Mouse (Mus musculus) lung, embryonic 14.5 days (tissue): Measurements from ENCODE around the gene Myh3. TPM values are rescaled to one million over a fixed set of nuclear protein-coding genes. Genes with fewer than 3 reads are reported as not detected.

Source experiments
- ATAC-seq: fragments of 200-750 bp; cut with Nextera tagmentation; 2 replicates; pipeline ENCODE4 v1.8.0; 2017; ENCODE audit warnings: mild to moderate bottlenecking, moderate TSS enrichment, moderate library complexity; ENCODE audit not compliant: insufficient read depth
- DNase-seq: peaks from one replicate; pipeline ENCODE4 v3.0.0-alpha.2; 2015
- H3K27ac ChIP-seq: fragments of 300-500 bp; sonication (generic); 2 replicates; pipeline ENCODE4 v1.5.1; 2014; ENCODE audit warnings: low read depth, mild to moderate bottlenecking, moderate library complexity
- H3K27me3 ChIP-seq: fragments of 300-500 bp; sonication (generic); 2 replicates; pipeline ENCODE4 v1.6.1; 2014; ENCODE audit warnings: low read length, control low read depth; ENCODE audit not compliant: insufficient read depth
- H3K36me3 ChIP-seq: fragments of 300-500 bp; sonication (generic); 2 replicates; pipeline ENCODE4 v1.6.1; 2014; ENCODE audit warnings: control low read depth; ENCODE audit not compliant: insufficient read depth
- H3K4me1 ChIP-seq: fragments of 300-500 bp; sonication (generic); 2 replicates; pipeline ENCODE4 v1.6.1; 2014; ENCODE audit warnings: antibody characterized with exemption, control low read depth; ENCODE audit not compliant: insufficient read depth
- H3K4me2 ChIP-seq: fragments of 300-500 bp; sonication (generic); 2 replicates; pipeline ENCODE4 v1.6.1; 2014; ENCODE audit warnings: mild to moderate bottlenecking
- H3K4me3 ChIP-seq: fragments of 300-500 bp; sonication (generic); 2 replicates; pipeline ENCODE4 v1.5.1; 2014; ENCODE audit warnings: low read depth, low read length
- H3K9ac ChIP-seq: fragments of 300-500 bp; sonication (generic); 2 replicates; pipeline ENCODE4 v1.6.1; 2014
- H3K9me3 ChIP-seq: fragments of 300-500 bp; sonication (generic); 2 replicates; pipeline ENCODE4 v1.6.1; 2016; ENCODE audit warnings: low read depth, low read length, control low read depth
- CTCF ChIP-seq: IDR thresholded peaks from 2 replicates; pipeline ENCODE4 v1.5.1; 2016; ENCODE audit warnings: antibody characterized with exemption, low read depth
- WGBS: fragments of 180-500 bp; shearing (Covaris S2); extraction: QIAGEN DNeasy Blood & Tissue Kit; methylation state at CpG from one replicate; pipeline ENCODE4 v1.1.7; 2014; 5-methylcytosine and 5-hydroxymethylcytosine counted together
- polyA plus RNA-seq: library from polyadenylated mRNA; unstranded; fragments of >200 nt; fragmentation: Nextera tagmentation; extraction: Ambion mirVana; gene quantifications from 2 replicates; pipeline ENCODE4 v1.2.1, GENCODE M21; 2014

Gene Myh3
- polyA plus RNA-seq, 1 experiment from 2014 or later, result 0.17 TPM

- no peaks in the 10 kb centered on the region for H3K36me3 ChIP-seq
- H3K4me3 ChIP-seq, result no peak overlapping the region
- H3K4me2 ChIP-seq, result no peak overlapping the region
- TF ChIP-seq CTCF, result peak; percentile 90
- ATAC-seq (0 out of 2 replicates have a peak, but pooled peaks have one; percentile 35), DNase-seq (peak; percentile 90)
- H3K9ac ChIP-seq, result no peak overlapping the region
- H3K27ac ChIP-seq, result no peak overlapping the region
- WGBS, result 38% methylated on average over 11 of the region's 11 CpGs
- H3K4me1 ChIP-seq, result no peaks in the 10 kb centered on the region
- no peaks in the 10 kb centered on the region for H3K27me3 ChIP-seq
- no peaks in the 10 kb centered on the region for H3K9me3 ChIP-seq
Observed at GRCm38 (mm10) chr11:67112851-67113202, 34.7 kb downstream of the Myh3 start.

GRCm38 (mm10) chr11:67113381-67113780, 35.3 kb downstream of the Myh3 start:
- TF ChIP-seq CTCF, result no peak
- ATAC-seq, result no peak
- no peaks in the 10 kb centered on the region for H3K4me1 ChIP-seq

GRCm38 (mm10) chr11:67114261-67114660, 36.2 kb downstream of the Myh3 start:
- H3K27me3 ChIP-seq, result no peaks in the 10 kb centered on the region
- no peak overlapping the region for H3K9ac ChIP-seq
- no peaks in the 10 kb centered on the region for H3K9me3 ChIP-seq
- no peak overlapping the region for H3K27ac ChIP-seq
- no peak overlapping the region for H3K4me3 ChIP-seq
- H3K4me1 ChIP-seq, result no peaks in the 10 kb centered on the region
- ATAC-seq (no peak), DNase-seq (no peak)
- no peak for TF ChIP-seq CTCF
- H3K36me3 ChIP-seq, result no peaks in the 10 kb centered on the region
- no peak overlapping the region for H3K4me2 ChIP-seq
- WGBS, result 87% methylated on average over 5 of the region's 5 CpGs

More at GRCm38 (mm10) chr11:67113381-67113780, 35.3 kb downstream of the Myh3 start:
- WGBS, result 86% methylated on average over 6 of the region's 6 CpGs
- Histone ChIP-seq H3K9me3 (no peaks in the 10 kb centered on the region), H3K36me3 (no peaks in the 10 kb centered on the region), H3K9ac (no peak overlapping the region), H3K27ac (no peak overlapping the region), H3K27me3 (no peaks in the 10 kb centered on the region), H3K4me3 (no peak overlapping the region), H3K4me2 (no peak overlapping the region)
- DNase-seq, result no peak

GRCm38 (mm10) chr11:67114901-67115300, 36.8 kb downstream of the Myh3 start:
- ATAC-seq, result no peak
- Histone ChIP-seq H3K27ac (no peak overlapping the region), H3K4me1 (no peaks in the 10 kb centered on the region), H3K36me3 (no peaks in the 10 kb centered on the region), H3K9me3 (no peaks in the 10 kb centered on the region), H3K4me2 (no peak overlapping the region), H3K27me3 (no peaks in the 10 kb centered on the region), H3K9ac (no peak overlapping the region), H3K4me3 (no peak overlapping the region)
- WGBS, result 80% methylated on average over 12 of the region's 12 CpGs
- TF ChIP-seq CTCF, result no peak
- no peak for DNase-seq

GRCm38 (mm10) chr11:67116725-67117124, 38.6 kb downstream of the Myh3 start:
- Histone ChIP-seq H3K4me3 (no peak overlapping the region), H3K9ac (no peak overlapping the region), H3K36me3 (no peaks in the 10 kb centered on the region), H3K4me2 (no peak overlapping the region), H3K9me3 (no peaks in the 10 kb centered on the region), H3K4me1 (no peaks in the 10 kb centered on the region), H3K27me3 (no peaks in the 10 kb centered on the region), H3K27ac (no peak overlapping the region)
- ATAC-seq (no peak), DNase-seq (no peak)
- no peak for TF ChIP-seq CTCF
- 66% methylated on average over 5 of the region's 5 CpGs for WGBS

- Histone ChIP-seq H3K4me3 (no peak overlapping the region), H3K9me3 (no peaks in the 10 kb centered on the region), H3K36me3 (no peaks in the 10 kb centered on the region), H3K4me2 (no peak overlapping the region), H3K9ac (no peak overlapping the region), H3K4me1 (no peaks in the 10 kb centered on the region), H3K27ac (no peak overlapping the region), H3K27me3 (no peaks in the 10 kb centered on the region)
- DNase-seq (no peak), ATAC-seq (no peak)
- no peak for TF ChIP-seq CTCF
- WGBS, result 35% methylated on average over 4 of the region's 4 CpGs
Observed at GRCm38 (mm10) chr11:67119539-67120070, 41.5 kb downstream of the Myh3 start.

GRCm38 (mm10) chr11:67120697-67121294, 42.7 kb downstream of the Myh3 start:
- DNase-seq, result no peak
- TF ChIP-seq CTCF, result no peak

GRCm38 (mm10) chr11:67124943-67125342, 46.8 kb downstream of the Myh3 start:
- 81% methylated on average over 7 of the region's 7 CpGs for WGBS
- no peak overlapping the region for H3K4me3 ChIP-seq
- no peaks in the 10 kb centered on the region for H3K4me1 ChIP-seq
- ATAC-seq, result no peak
- H3K27ac ChIP-seq, result no peak overlapping the region
- H3K9ac ChIP-seq, result no peak overlapping the region
- no peaks in the 10 kb centered on the region for H3K36me3 ChIP-seq
- H3K27me3 ChIP-seq, result no peaks in the 10 kb centered on the region
- H3K4me2 ChIP-seq, result no peak overlapping the region
- TF ChIP-seq CTCF, result no peak
- DNase-seq, result no peak
- no peaks in the 10 kb centered on the region for H3K9me3 ChIP-seq

More at GRCm38 (mm10) chr11:67120697-67121294, 42.7 kb downstream of the Myh3 start:
- ATAC-seq, result no peak
- Histone ChIP-seq H3K9me3 (no peaks in the 10 kb centered on the region), H3K4me3 (no peak overlapping the region), H3K9ac (no peak overlapping the region), H3K27me3 (no peaks in the 10 kb centered on the region), H3K4me2 (no peak overlapping the region), H3K36me3 (no peaks in the 10 kb centered on the region), H3K27ac (no peak overlapping the region), H3K4me1 (no peaks in the 10 kb centered on the region)
- WGBS, result 59% methylated on average over 12 of the region's 12 CpGs
